Mouse (Mus musculus) urinary bladder, postnatal 14 days (tissue): Measurements from ENCODE around the gene 4930426L09Rik.
A peak's percentile ranks its signal among the peaks of the same experiment; 100 is the strongest.
"Not testable (repeated sequence)": the region's sequence is repeated elsewhere in the genome, so short reads cannot be mapped to it uniquely, and the experiment has no call there.

Source experiments
- DNase-seq: peaks from one replicate; pipeline ENCODE4 v3.0.0; 2021; ENCODE audit warnings: low spot score

Gene 4930426L09Rik

GRCm38 (mm10) chr2:18970461-18970860 is 27.7 kb upstream of the 4930426L09Rik start:
- DNase-seq = no peak

GRCm38 (mm10) chr2:18971564-18971963 is 26.6 kb upstream of the 4930426L09Rik start:
- no peak for DNase-seq

- no peak for DNase-seq
Observed at GRCm38 (mm10) chr2:18974882-18975645, 23.1 kb upstream of the 4930426L09Rik start.

GRCm38 (mm10) chr2:18976175-18976574 is 22.0 kb upstream of the 4930426L09Rik start:
- DNase-seq = no peak

- no peak for DNase-seq
Observed at GRCm38 (mm10) chr2:18977201-18977805, 20.8 kb upstream of the 4930426L09Rik start.

- DNase-seq = no peak
Observed at GRCm38 (mm10) chr2:18979046-18979445, 19.1 kb upstream of the 4930426L09Rik start.

GRCm38 (mm10) chr2:18979675-18980074 is 18.5 kb upstream of the 4930426L09Rik start:
- DNase-seq = no peak

- DNase-seq = no peak
Observed at GRCm38 (mm10) chr2:18982581-18982980, 15.6 kb upstream of the 4930426L09Rik start.

GRCm38 (mm10) chr2:18983546-18983945 is 14.6 kb upstream of the 4930426L09Rik start:
- DNase-seq = no peak

GRCm38 (mm10) chr2:18984095-18984847 is 13.9 kb upstream of the 4930426L09Rik start:
- DNase-seq = no peak

- no peak for DNase-seq
Observed at GRCm38 (mm10) chr2:18985506-18985905, 12.6 kb upstream of the 4930426L09Rik start.

- no peak for DNase-seq
Observed at GRCm38 (mm10) chr2:18988885-18989284, 9.3 kb upstream of the 4930426L09Rik start.

- DNase-seq = no peak
Observed at GRCm38 (mm10) chr2:18992512-18993510, 5.3 kb upstream of the 4930426L09Rik start.

GRCm38 (mm10) chr2:18996451-18997211 is 1.5 kb upstream of the 4930426L09Rik start:
- no peak for DNase-seq

GRCm38 (mm10) chr2:18997387-18997971 is 664 bp upstream of the 4930426L09Rik start:
- DNase-seq = peak; percentile 44

- no peak for DNase-seq
Observed at GRCm38 (mm10) chr2:18999395-18999794, 1.3 kb downstream of the 4930426L09Rik start.

- peak; percentile 11 for DNase-seq
Observed at GRCm38 (mm10) chr2:19004801-19005200, 6.7 kb downstream of the 4930426L09Rik start.

GRCm38 (mm10) chr2:19006124-19006523 is 8.0 kb downstream of the 4930426L09Rik start:
- DNase-seq = no peak

- DNase-seq = no peak
Observed at GRCm38 (mm10) chr2:19007580-19007979, 9.4 kb downstream of the 4930426L09Rik start.

- not testable (repeated sequence) for DNase-seq
Observed at GRCm38 (mm10) chr2:19010541-19010940, 12.4 kb downstream of the 4930426L09Rik start.
